In the genomic region with DNA sequence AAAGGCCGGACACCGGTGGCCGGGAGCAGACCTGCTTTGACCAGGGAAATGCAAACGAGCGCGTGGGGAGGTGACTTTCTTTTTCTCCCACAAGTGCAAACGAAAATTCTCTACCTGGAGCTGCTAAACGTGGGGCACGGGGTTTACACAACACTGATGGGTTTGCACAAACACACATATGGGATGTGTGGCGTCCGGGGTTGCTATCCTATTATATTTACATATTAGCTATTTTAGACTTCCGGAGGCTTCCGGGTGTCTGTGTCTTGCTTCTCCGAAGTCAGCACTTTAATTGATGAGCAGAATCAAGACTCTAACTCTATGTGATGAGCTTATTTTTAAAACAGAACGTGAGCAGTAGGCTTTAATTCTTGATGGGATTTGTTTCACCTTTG, we compare ENCODE assay signal across 8 mouse cellular contexts. TPM values are rescaled to one million over a fixed set of nuclear protein-coding genes. Genes with fewer than 3 reads are reported as not detected.
DNase-seq lines count a peak whose midpoint lies in the region; ATAC-seq and TF ChIP-seq lines count a peak whose summit lies in the region.

No protein-coding gene starts in this region.

- H3K36me3 ChIP-seq in heart, embryonic 10.5 days = no peaks in the 10 kb centered on the region
- no peaks in the 10 kb centered on the region for H3K36me3 ChIP-seq in ES-Bruce4 (ENCODE audit: control insufficient read depth, insufficient read depth, low read length, poor library complexity, severe bottlenecking)
- no peaks in the 10 kb centered on the region for H3K36me3 ChIP-seq in hindbrain, embryonic 11.5 days (ENCODE audit: control insufficient read depth, insufficient read depth, low read length)

- no peaks in the 10 kb centered on the region for H3K9me3 ChIP-seq in heart, embryonic 10.5 days
- no peaks in the 10 kb centered on the region for H3K9me3 ChIP-seq in ES-Bruce4 (replicated peaks; ENCODE audit: control insufficient read depth, insufficient read depth, low read length, poor library complexity, severe bottlenecking)
- no peaks in the 10 kb centered on the region for H3K9me3 ChIP-seq in hindbrain, embryonic 11.5 days (ENCODE audit: control insufficient read depth, low read length)

- WGBS in heart, embryonic 10.5 days = 15% methylated on average over 15 of the region's 15 CpGs
- 15% methylated on average over 15 of the region's 15 CpGs for WGBS in hindbrain, embryonic 11.5 days

- intact Hi-C loops in heart, postnatal 36 days (cut with DNase I) = no loop called here

- no peak for TF ChIP-seq CTCF in ES-Bruce4 (IDR thresholded peaks at IDR 0.05; ENCODE audit: low read depth, low read length)

- no peak for TF ChIP-seq POLR2A in ES-Bruce4 (IDR thresholded peaks at IDR 0.05; ENCODE audit: insufficient read depth, low read length)

- no peak for DNase-seq in heart, embryonic 10.5 days (ENCODE audit: low spot score)
- no peak for DNase-seq in heart, postnatal 36 days
- DNase-seq in hindbrain, embryonic 11.5 days (ENCODE audit: low spot score) = no peak
- no peak for DNase-seq in urinary bladder, postnatal 10 days (ENCODE audit: low spot score)
- no peak for DNase-seq in thymus, postnatal 4 days
- no peak for DNase-seq in cerebellum, postnatal 4 days (ENCODE audit: low spot score in 2 of 2)

- H3K27me3 ChIP-seq in heart, embryonic 10.5 days (ENCODE audit: insufficient read depth, poor library complexity, severe bottlenecking) = peaks cover 20% of the 10 kb centered on the region
- peaks cover 11% of the 10 kb centered on the region for H3K27me3 ChIP-seq in ES-Bruce4 (ENCODE audit: control insufficient read depth, insufficient read depth, low read length, poor library complexity, severe bottlenecking)
- H3K27me3 ChIP-seq in hindbrain, embryonic 11.5 days (ENCODE audit: control insufficient read depth, insufficient read depth, low read length) = no peaks in the 10 kb centered on the region; the same call in 1 of the 2 replicates

- TF ChIP-seq EP300 in ES-Bruce4 (IDR thresholded peaks at IDR 0.05; ENCODE audit: insufficient read depth, low read depth, low read length) = no peak

- H3K4me3 ChIP-seq in heart, embryonic 10.5 days = peak overlapping the region; percentile 76
- H3K4me3 ChIP-seq in ES-Bruce4 (ENCODE audit: low read depth, low read length) = peak overlapping the region; percentile 56
- peak overlapping the region; percentile 61 for H3K4me3 ChIP-seq in hindbrain, embryonic 11.5 days (ENCODE audit: low read depth, low read length)

- H3K9ac ChIP-seq in ES-Bruce4 (ENCODE audit: low read depth, poor library complexity, severe bottlenecking) = peak overlapping the region; percentile 56; the same call in 1 of the 2 replicates
- 0 out of 2 replicates have a peak overlapping the region, but pooled peaks have one; percentile 47 for H3K9ac ChIP-seq in hindbrain, embryonic 11.5 days (ENCODE audit: low read depth, low read length)

- 0 out of 2 replicates have a peak, but pooled peaks cover 4% of the 10 kb centered on the region for H3K4me1 ChIP-seq in heart, embryonic 10.5 days
- H3K4me1 ChIP-seq in ES-Bruce4 (ENCODE audit: control insufficient read depth, insufficient read depth, low read length) = no peaks in the 10 kb centered on the region
- H3K4me1 ChIP-seq in hindbrain, embryonic 11.5 days (replicated peaks; ENCODE audit: control insufficient read depth, insufficient read depth, low read length) = no peaks in the 10 kb centered on the region

- no peak for ATAC-seq in hindbrain, embryonic 11.5 days (ENCODE audit: low FRiP score)
- peak; percentile 26 for ATAC-seq in megakaryocyte progenitor cell, adult 5-6 weeks (replicated peaks; ENCODE audit: poor library complexity)

- H3K4me2 ChIP-seq in hindbrain, embryonic 11.5 days (replicated peaks; ENCODE audit: low read depth, low read length) = peak overlapping the region; percentile 99

- H3K27ac ChIP-seq in heart, embryonic 10.5 days = peak overlapping the region; percentile 83
- no peak overlapping the region for H3K27ac ChIP-seq in ES-Bruce4 (ENCODE audit: insufficient read depth, low read length)
- H3K27ac ChIP-seq in hindbrain, embryonic 11.5 days (ENCODE audit: low read depth, low read length) = no peak overlapping the region

RNA-seq across cellular contexts. Expression of a gene that starts 0.4 kb away (rescaled TPM):
- 4.2 and 4.9 TPM in 2 replicates for polyA plus RNA-seq in heart, embryonic 10.5 days (2016; fragmentation: Nextera tagmentation; extraction: Ambion mirVana)
- 1 to 10 TPM; 5.2 TPM for total RNA-seq in heart, postnatal 36 days (2021)
- 0.78 and 1.3 TPM in 2 replicates for polyA plus RNA-seq in ES-Bruce4 (2011; ENCODE audit: insufficient read depth, insufficient read length, low read depth, missing spikeins)
- 0.66 and 1.2 TPM in 2 replicates for polyA plus RNA-seq in hindbrain, embryonic 11.5 days (2014; fragmentation: Nextera tagmentation; extraction: Ambion mirVana)
- 3.7 and 5.9 TPM in 2 replicates for total RNA-seq in megakaryocyte progenitor cell, adult 5-6 weeks (2015)
- 1.6 and 3.5 TPM in 2 replicates for total RNA-seq in megakaryocyte progenitor cell, adult 5-6 weeks (2017)
